Mouse (Mus musculus) hindbrain, postnatal 0 days (tissue): ENCODE data around the gene Zfp689. TPM values are rescaled to one million over a fixed set of nuclear protein-coding genes. Genes with fewer than 3 reads are reported as not detected.
A peak's percentile ranks its signal among the peaks of the same experiment; 100 is the strongest.
"Not testable (repeated sequence)": the region's sequence is repeated elsewhere in the genome, so short reads cannot be mapped to it uniquely, and the experiment has no call there.

Source experiments
- ATAC-seq: fragments of 200-750 bp; cut with Nextera tagmentation; 2 replicates; pipeline ENCODE4 v1.8.0; 2017; ENCODE audit warnings: mild to moderate bottlenecking, moderate TSS enrichment, moderate library complexity
- DNase-seq: peaks from one replicate; pipeline ENCODE4 v3.0.0-alpha.2; 2015; ENCODE audit warnings: low spot score
- H3K27ac ChIP-seq: fragments of 300-500 bp; sonication (generic); 2 replicates; pipeline ENCODE4 v1.5.1; 2014; ENCODE audit warnings: mild to moderate bottlenecking
- H3K27me3 ChIP-seq: fragments of 300-500 bp; sonication (generic); 2 replicates; pipeline ENCODE4 v1.6.1; 2014; ENCODE audit warnings: low read length, mixed read lengths; ENCODE audit not compliant: insufficient read depth
- H3K36me3 ChIP-seq: fragments of 300-500 bp; sonication (generic); 2 replicates; pipeline ENCODE4 v1.6.1; 2014; ENCODE audit warnings: low read length, mixed read lengths; ENCODE audit not compliant: insufficient read depth
- H3K4me1 ChIP-seq: fragments of 300-500 bp; sonication (generic); 2 replicates; pipeline ENCODE4 v1.6.1; 2014; ENCODE audit warnings: antibody characterized with exemption, low read length, mixed read lengths; ENCODE audit not compliant: insufficient read depth
- H3K4me2 ChIP-seq: fragments of 300-500 bp; sonication (generic); 2 replicates; pipeline ENCODE4 v1.6.1; 2014; ENCODE audit warnings: low read depth, mild to moderate bottlenecking, low read length, moderate library complexity, mixed read lengths
- H3K4me3 ChIP-seq: fragments of 300-500 bp; sonication (generic); 2 replicates; pipeline ENCODE4 v1.5.1; 2014; ENCODE audit warnings: low read length
- H3K9ac ChIP-seq: fragments of 300-500 bp; sonication (generic); replicated peaks from 2 replicates; pipeline ENCODE4 v1.6.1; 2014; ENCODE audit warnings: mild to moderate bottlenecking, low read length, moderate library complexity, mixed read lengths
- H3K9me3 ChIP-seq: fragments of 300-500 bp; sonication (generic); 2 replicates; pipeline ENCODE4 v1.6.1; 2016; ENCODE audit warnings: low read length, mixed read lengths
- CTCF ChIP-seq: IDR thresholded peaks from 2 replicates; pipeline ENCODE4 v1.5.1; 2016; ENCODE audit warnings: antibody characterized with exemption, control low read depth, low read depth
- WGBS: fragments of 180-500 bp; shearing (Covaris S2); extraction: QIAGEN DNeasy Blood & Tissue Kit; methylation state at CpG from one replicate; pipeline ENCODE4 v1.1.7; 2014; 5-methylcytosine and 5-hydroxymethylcytosine counted together
- polyA plus RNA-seq: library from polyadenylated mRNA; unstranded; fragments of >200 nt; fragmentation: Nextera tagmentation; extraction: Ambion mirVana; gene quantifications from 2 replicates; pipeline ENCODE4 v1.2.1, GENCODE M21; 2015
- total RNA-seq: library from RNA; depleted of rRNA; stranded (reverse); fragments of >200 nt; gene quantifications from 2 replicates; pipeline ENCODE4 v1.2.3, GENCODE M21; 2014

Zfp689 gene
- total and polyA plus RNA-seq, 2 experiments from 2014 or later = 7.7 to 8.6 TPM

- Histone ChIP-seq H3K4me3 (no peak overlapping the region), H3K9me3 (no peaks in the 10 kb centered on the region), H3K27me3 (no peaks in the 10 kb centered on the region), H3K36me3 (no peaks in the 10 kb centered on the region), H3K4me1 (no peaks in the 10 kb centered on the region; the same call in 1 of the 2 replicates), H3K4me2 (no peak overlapping the region), H3K27ac (no peak overlapping the region), H3K9ac (no peak overlapping the region)
- TF ChIP-seq CTCF = no peak
- DNase-seq (no peak), ATAC-seq (no peak)
- 83% methylated on average over 2 of the region's 2 CpGs for WGBS
These were observed 23.0 kb downstream of the Zfp689 start for GRCm38 (mm10) chr7:127425911-127426310.

GRCm38 (mm10) chr7:127425291-127425690, 23.7 kb downstream of the Zfp689 start:
- WGBS = 84% methylated on average over 3 of the region's 3 CpGs
- DNase-seq (no peak), ATAC-seq (no peak)
- no peak overlapping the region for H3K4me2 ChIP-seq
- no peak overlapping the region for H3K27ac ChIP-seq
- H3K9me3 ChIP-seq = no peaks in the 10 kb centered on the region
- H3K4me1 ChIP-seq = no peaks in the 10 kb centered on the region; the same call in 1 of the 2 replicates
- no peak overlapping the region for H3K4me3 ChIP-seq
- no peaks in the 10 kb centered on the region for H3K36me3 ChIP-seq
- H3K9ac ChIP-seq = no peak overlapping the region
- no peaks in the 10 kb centered on the region for H3K27me3 ChIP-seq
- TF ChIP-seq CTCF = no peak

- Histone ChIP-seq H3K4me3 (peak overlapping the region; percentile 87), H3K27me3 (no peaks in the 10 kb centered on the region), H3K9me3 (no peaks in the 10 kb centered on the region), H3K4me2 (peak overlapping the region; percentile 100), H3K9ac (peak overlapping the region; percentile 84; the same call in 1 of the 2 replicates), H3K27ac (peak overlapping the region; percentile 86), H3K36me3 (no peaks in the 10 kb centered on the region), H3K4me1 (no peaks in the 10 kb centered on the region; the same call in 1 of the 2 replicates)
- under 1% methylated on average over 15 of the region's 15 CpGs for WGBS
- TF ChIP-seq CTCF = no peak
- DNase-seq (peak; percentile 75), ATAC-seq (peak; percentile 74)
These were observed 26.7 kb downstream of the Zfp689 start for GRCm38 (mm10) chr7:127422247-127422646.

GRCm38 (mm10) chr7:127421388-127422191, 27.4 kb downstream of the Zfp689 start, which contains the start of gene Zfp688:
Zfp688 (minus strand) TSS chr7:127422068.
- 1% methylated on average over 48 of the region's 48 CpGs for WGBS
- peak within 1 kb of the TSS; percentile 84 for H3K9ac ChIP-seq
- H3K4me2 ChIP-seq = peak within 1 kb of the TSS; percentile 100
- peak within 1 kb of the TSS; percentile 87 for H3K4me3 ChIP-seq
- ATAC-seq = peak; percentile 95
- no peaks in the 10 kb centered on the region; the same call in 1 of the 2 replicates for H3K4me1 ChIP-seq
- no peaks in the 10 kb centered on the region for H3K27me3 ChIP-seq
- peak within 1 kb of the TSS; percentile 86 for H3K27ac ChIP-seq
- TF ChIP-seq CTCF = peak; percentile 35
- H3K9me3 ChIP-seq = no peaks in the 10 kb centered on the region
- DNase-seq = peak; percentile 95
- H3K36me3 ChIP-seq = no peaks in the 10 kb centered on the region

GRCm38 (mm10) chr7:127411418-127411817, 37.5 kb downstream of the Zfp689 start:
- no peaks in the 10 kb centered on the region for H3K27me3 ChIP-seq
- no peaks in the 10 kb centered on the region for H3K36me3 ChIP-seq
- H3K4me3 ChIP-seq = no peak overlapping the region
- ATAC-seq = no peak
- 78% methylated on average over 2 of the region's 2 CpGs for whole genome bisulfite sequencing
- no peak overlapping the region for H3K27ac ChIP-seq
- H3K4me1 ChIP-seq = no peaks in the 10 kb centered on the region
- no peak overlapping the region for H3K4me2 ChIP-seq
- H3K9ac ChIP-seq = no peak overlapping the region
- no peak for DNase-seq
- no peak for TF ChIP-seq CTCF
- H3K9me3 ChIP-seq = no peaks in the 10 kb centered on the region

- 7% methylated on average over 40 of the region's 40 CpGs for WGBS
- H3K36me3 ChIP-seq, H3K4me1 ChIP-seq, H3K27me3 ChIP-seq, H3K9me3 ChIP-seq: not testable (repeated sequence)
- ATAC-seq (peak; percentile 92), DNase-seq (peak; percentile 93)
- TF ChIP-seq CTCF = peak; percentile 88
- H3K4me3 ChIP-seq = peak within 1 kb of the TSS; percentile 46
- peak within 1 kb of the TSS; percentile 72 for H3K4me2 ChIP-seq
- H3K27ac ChIP-seq = peak within 1 kb of the TSS; percentile 82
- peak within 1 kb of the TSS; percentile 65 for H3K9ac ChIP-seq
These were observed 42.7 kb downstream of the Zfp689 start, which contains the start of gene Zfp764 for GRCm38 (mm10) chr7:127406002-127406987. Zfp764 (minus strand) TSS chr7:127406822.

GRCm38 (mm10) chr7:127404101-127404500, 44.9 kb downstream of the Zfp689 start:
- not testable (repeated sequence) for H3K9ac ChIP-seq, H3K4me3 ChIP-seq
- WGBS = 98% methylated on average over 6 of the region's 6 CpGs

More at GRCm38 (mm10) chr7:127404101-127404500, 44.9 kb downstream of the Zfp689 start:
- not testable (repeated sequence) for ATAC-seq, H3K27me3 ChIP-seq, DNase-seq, H3K4me1 ChIP-seq, H3K27ac ChIP-seq, H3K4me2 ChIP-seq, H3K36me3 ChIP-seq, H3K9me3 ChIP-seq
